In the genomic region with DNA sequence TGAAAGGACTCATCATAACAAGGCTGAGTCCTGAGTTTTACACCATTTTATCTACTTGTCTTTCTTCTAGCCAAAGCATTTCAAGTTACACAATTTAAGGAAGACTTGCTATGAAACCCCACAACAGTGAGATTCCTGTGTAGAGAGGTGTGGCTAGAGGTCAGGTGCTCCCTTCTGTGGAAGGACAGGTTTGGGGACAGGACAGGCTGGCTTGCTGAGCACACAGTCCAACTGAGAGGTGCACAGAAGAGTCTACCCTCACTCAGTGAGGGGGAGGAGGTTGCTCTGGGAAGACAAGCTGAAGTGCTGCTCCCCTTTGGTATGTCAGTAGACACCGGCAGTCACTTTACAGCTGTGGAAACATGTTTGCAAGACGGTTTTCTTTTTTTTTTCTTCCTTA, we compare ENCODE assay signal across 23 mouse cellular contexts. TPM values are rescaled to one million over a fixed set of nuclear protein-coding genes. Genes with fewer than 3 reads are reported as not detected.
DNase-seq lines count a peak whose midpoint lies in the region; ATAC-seq and TF ChIP-seq lines count a peak whose summit lies in the region.
"Had no signal": no experiment of that assay in that cellular context is flagged by ENCODE, and none has a peak within 500 bp of the region (broad histone marks: within the 10 kb centered on the region; RNA-seq: fewer than 3 reads in every experiment).

No protein-coding gene starts in this region.

- no peaks in the 10 kb centered on the region for H3K36me3 ChIP-seq in intestine, embryonic 15.5 days
- H3K36me3 ChIP-seq in intestine, postnatal 0 days (ENCODE audit: control insufficient read depth, insufficient read depth): no peaks in the 10 kb centered on the region
- no peaks in the 10 kb centered on the region for H3K36me3 ChIP-seq in kidney, embryonic 14.5 days (ENCODE audit: control insufficient read depth, insufficient read depth, low read length)
- H3K36me3 ChIP-seq: embryonic facial prominence, embryonic 12.5 days; embryonic facial prominence, embryonic 15.5 days; forebrain, embryonic 10.5 days; forebrain, embryonic 12.5 days had no signal

- H3K4me3 ChIP-seq in intestine, embryonic 15.5 days (replicated peaks): no peak overlapping the region
- H3K4me3 ChIP-seq in intestine, postnatal 0 days (ENCODE audit: low read depth, low read length): no peak overlapping the region
- no peak overlapping the region for H3K4me3 ChIP-seq in kidney, embryonic 14.5 days (ENCODE audit: low read length)
- H3K4me3 ChIP-seq: embryonic facial prominence, embryonic 12.5 days; embryonic facial prominence, embryonic 15.5 days; erythroblast, embryonic 14.5 days; forebrain, embryonic 10.5 days; forebrain, embryonic 12.5 days had no signal

- TF ChIP-seq CTCF in intestine, postnatal 0 days (IDR thresholded peaks at IDR 0.05; ENCODE audit: low read depth): no peak

- WGBS in intestine, embryonic 15.5 days: 48% methylated on average over 2 of the region's 2 CpGs
- 51% methylated on average over 2 of the region's 2 CpGs for WGBS in intestine, postnatal 0 days
- 67% methylated on average over 2 of the region's 2 CpGs for WGBS in kidney, embryonic 14.5 days

- no peaks in the 10 kb centered on the region for H3K4me1 ChIP-seq in intestine, embryonic 15.5 days (replicated peaks)
- no peaks in the 10 kb centered on the region for H3K4me1 ChIP-seq in intestine, postnatal 0 days (replicated peaks; ENCODE audit: control insufficient read depth, insufficient read depth, low read length)
- no peaks in the 10 kb centered on the region for H3K4me1 ChIP-seq in kidney, embryonic 14.5 days (ENCODE audit: control insufficient read depth, insufficient read depth, low read length)
- H3K4me1 ChIP-seq: embryonic facial prominence, embryonic 12.5 days; embryonic facial prominence, embryonic 15.5 days; forebrain, embryonic 10.5 days; forebrain, embryonic 12.5 days had no signal

- no peaks in the 10 kb centered on the region for H3K9me3 ChIP-seq in intestine, embryonic 15.5 days
- H3K9me3 ChIP-seq in intestine, postnatal 0 days (ENCODE audit: control insufficient read depth): no peaks in the 10 kb centered on the region
- no peaks in the 10 kb centered on the region for H3K9me3 ChIP-seq in kidney, embryonic 14.5 days (ENCODE audit: control insufficient read depth, low read length)
- H3K9me3 ChIP-seq: embryonic facial prominence, embryonic 12.5 days; embryonic facial prominence, embryonic 15.5 days; forebrain, embryonic 10.5 days; forebrain, embryonic 12.5 days had no signal

- H3K27ac ChIP-seq in intestine, embryonic 15.5 days: no peak overlapping the region
- no peak overlapping the region for H3K27ac ChIP-seq in intestine, postnatal 0 days (ENCODE audit: low read depth, low read length)
- H3K27ac ChIP-seq in kidney, embryonic 14.5 days (ENCODE audit: low read depth, low read length): no peak overlapping the region
- H3K27ac ChIP-seq: embryonic facial prominence, embryonic 12.5 days; embryonic facial prominence, embryonic 15.5 days; forebrain, embryonic 10.5 days; forebrain, embryonic 12.5 days had no signal

- peak; percentile 67; the same call in 1 of the 2 replicates for ATAC-seq in intestine, embryonic 15.5 days
- no peak for ATAC-seq in intestine, postnatal 0 days
- no peak for ATAC-seq in kidney, embryonic 14.5 days (ENCODE audit: low FRiP score, low TSS enrichment)
- ATAC-seq: forebrain, embryonic 14.5 days; forebrain, embryonic 16.5 days had no signal

- no peak overlapping the region for H3K4me2 ChIP-seq in intestine, embryonic 15.5 days (replicated peaks)
- no peak overlapping the region for H3K4me2 ChIP-seq in intestine, postnatal 0 days (replicated peaks; ENCODE audit: low read depth)
- H3K4me2 ChIP-seq in kidney, embryonic 14.5 days (replicated peaks; ENCODE audit: low read depth, low read length): no peak overlapping the region
- H3K4me2 ChIP-seq: embryonic facial prominence, embryonic 12.5 days; embryonic facial prominence, embryonic 15.5 days; forebrain, embryonic 12.5 days had no signal

- no peak overlapping the region for H3K9ac ChIP-seq in intestine, embryonic 15.5 days
- H3K9ac ChIP-seq in intestine, postnatal 0 days (ENCODE audit: low read depth, low read length): no peak overlapping the region
- no peak overlapping the region for H3K9ac ChIP-seq in kidney, embryonic 14.5 days (ENCODE audit: low read depth, low read length)
- H3K9ac ChIP-seq: embryonic facial prominence, embryonic 12.5 days; embryonic facial prominence, embryonic 15.5 days; forebrain, embryonic 12.5 days had no signal

- DNase-seq in urinary bladder, postnatal 25 days (ENCODE audit: low spot score): peak; percentile 5
- DNase-seq in urinary bladder, postnatal 10 days (ENCODE audit: low spot score): no peak
- DNase-seq: adrenal gland, adult 2 months; adrenal gland, postnatal 10 days; adrenal gland, postnatal 25 days; cerebellum, adult 11 months; cerebellum, adult 18-20 months; cerebellum, adult 8-10 months; cerebellum, adult 9-11 months; cerebellum, postnatal 14 days; cerebellum, postnatal 36 days; embryo, embryonic 11 days had no signal

- no peaks in the 10 kb centered on the region for H3K27me3 ChIP-seq in intestine, embryonic 15.5 days (replicated peaks)
- H3K27me3 ChIP-seq in intestine, postnatal 0 days (replicated peaks; ENCODE audit: control insufficient read depth, insufficient read depth, low read length): no peaks in the 10 kb centered on the region
- H3K27me3 ChIP-seq in kidney, embryonic 14.5 days (ENCODE audit: control insufficient read depth, insufficient read depth, low read length): no peaks in the 10 kb centered on the region
- H3K27me3 ChIP-seq: embryonic facial prominence, embryonic 12.5 days; embryonic facial prominence, embryonic 15.5 days; forebrain, embryonic 12.5 days had no signal

RNA-seq across cellular contexts. Expression of gene Slc7a9, which starts 27.9 kb away (rescaled TPM):
- polyA plus RNA-seq in intestine, embryonic 15.5 days (2015; fragmentation: Nextera tagmentation; extraction: Ambion mirVana): 65.1 and 69.8 TPM in 2 replicates
- polyA plus RNA-seq in intestine, postnatal 0 days (2015; fragmentation: Nextera tagmentation; extraction: Ambion mirVana): 225 and 259 TPM in 2 replicates
- polyA plus RNA-seq in kidney, embryonic 14.5 days (2014; fragmentation: Nextera tagmentation; extraction: Ambion mirVana): 4.1 and 4.6 TPM in 2 replicates
- polyA plus RNA-seq: adrenal gland, adult 2 months; C2C12; forebrain, embryonic 14.5 days had no signal

Comparison
In these comparisons a context has a peak if more than half of its experiments do, and no peak if none do; other contexts are left out.
1. RNA of gene Slc7a9, which starts 27.9 kb away (polyA plus RNA-seq): 225 to 259 TPM in intestine, postnatal 0 days and 65.1 to 69.8 TPM in intestine, embryonic 15.5 days; 4.1 to 4.6 TPM in kidney, embryonic 14.5 days; every median in the first group is over 10 times any median in the second.